Mouse (Mus musculus): Measurements from ENCODE around the gene Nedd9. TPM values are rescaled to one million over a fixed set of nuclear protein-coding genes. Genes with fewer than 3 reads are reported as not detected.
"Not testable (repeated sequence)": the region's sequence is repeated elsewhere in the genome, so short reads cannot be mapped to it uniquely, and the experiment has no call there.

Nedd9 gene
- total RNA-seq, 1 experiment: 4.4 TPM

GRCm38 (mm10) chr13:41367176-41367611 lies 120.0 kb downstream of the Nedd9 start:
- no peak overlapping the region for H3K27ac ChIP-seq (ENCODE audit: insufficient read depth, low read depth, low read length, poor library complexity, severe bottlenecking)
- DNase-seq (ENCODE audit: low read depth, low spot score): no peak
- H3K9ac ChIP-seq (ENCODE audit: insufficient read depth, low read depth, low read length, poor library complexity, severe bottlenecking): no peak overlapping the region
- TF ChIP-seq ZNF384 (IDR thresholded peaks at IDR 0.05; ENCODE audit: low read depth, low read length) (no peak), CHD2 (IDR thresholded peaks at IDR 0.05; ENCODE audit: low read depth, low read length) (no peak), MAFK (IDR thresholded peaks at IDR 0.05; ENCODE audit: insufficient read depth, low read depth, low read length) (no peak), HCFC1 (IDR thresholded peaks at IDR 0.05; ENCODE audit: borderline replicate concordance, insufficient read depth, low read length) (no peak), ZC3H11A (IDR thresholded peaks at IDR 0.05; ENCODE audit: borderline replicate concordance, low read depth, low read length) (no peak)
- in situ Hi-C loops (cut with MboI; ENCODE audit: low sequenced_read_pairs in 2 of 2, unreplicated experiment in 2 of 2): no loop called here
- no peaks in the 10 kb centered on the region for H3K9me3 ChIP-seq (ENCODE audit: control insufficient read depth, insufficient read depth, low read depth, low read length)
- H3K36me3 ChIP-seq (ENCODE audit: control insufficient read depth, insufficient read depth, low read length, poor library complexity, severe bottlenecking): no peaks in the 10 kb centered on the region
- H3K4me1 ChIP-seq (ENCODE audit: control insufficient read depth in 2 of 2, insufficient read depth in 2 of 2, low read length in 2 of 2, poor library complexity in 1 of 2): no peaks in the 10 kb centered on the region
- H3K4me3 ChIP-seq (ENCODE audit: insufficient read depth in 1 of 2, low read depth in 1 of 2, low read length in 2 of 2, poor library complexity in 1 of 2, severe bottlenecking in 1 of 2): no peak overlapping the region

GRCm38 (mm10) chr13:41366609-41367008 lies 120.6 kb downstream of the Nedd9 start:
- H3K4me1 ChIP-seq (ENCODE audit: control insufficient read depth in 2 of 2, insufficient read depth in 2 of 2, low read length in 2 of 2, poor library complexity in 1 of 2); H3K36me3 ChIP-seq (ENCODE audit: control insufficient read depth, insufficient read depth, low read length, poor library complexity, severe bottlenecking); H3K27ac ChIP-seq (ENCODE audit: insufficient read depth, low read depth, low read length, poor library complexity, severe bottlenecking); H3K4me3 ChIP-seq (ENCODE audit: insufficient read depth in 1 of 2, low read depth in 1 of 2, low read length in 2 of 2, poor library complexity in 1 of 2, severe bottlenecking in 1 of 2); DNase-seq (ENCODE audit: low read depth, low spot score); H3K9me3 ChIP-seq (ENCODE audit: control insufficient read depth, insufficient read depth, low read depth, low read length); in situ Hi-C loops (cut with MboI; ENCODE audit: low sequenced_read_pairs in 2 of 2, unreplicated experiment in 2 of 2); H3K9ac ChIP-seq (ENCODE audit: insufficient read depth, low read depth, low read length, poor library complexity, severe bottlenecking): not testable (repeated sequence)

- peaks cover 0 to 2% of the 10 kb centered on the region in 2 experiments; a peak in 1 of 4 replicates for H3K4me1 ChIP-seq (ENCODE audit: control insufficient read depth in 2 of 2, insufficient read depth in 2 of 2, low read length in 2 of 2, poor library complexity in 1 of 2)
- no peaks in the 10 kb centered on the region for H3K9me3 ChIP-seq (ENCODE audit: control insufficient read depth, insufficient read depth, low read depth, low read length)
- no peak overlapping the region for H3K9ac ChIP-seq (ENCODE audit: insufficient read depth, low read depth, low read length, poor library complexity, severe bottlenecking)
- H3K36me3 ChIP-seq (ENCODE audit: control insufficient read depth, insufficient read depth, low read length, poor library complexity, severe bottlenecking): no peaks in the 10 kb centered on the region
- H3K4me3 ChIP-seq (ENCODE audit: insufficient read depth in 1 of 2, low read depth in 1 of 2, low read length in 2 of 2, poor library complexity in 1 of 2, severe bottlenecking in 1 of 2): no peak overlapping the region
- H3K27ac ChIP-seq (ENCODE audit: insufficient read depth, low read depth, low read length, poor library complexity, severe bottlenecking): no peak overlapping the region
- in situ Hi-C loops (cut with MboI; ENCODE audit: low sequenced_read_pairs in 2 of 2, unreplicated experiment in 2 of 2): no loop called here
- DNase-seq (ENCODE audit: low read depth, low spot score): no peak
- no peak for TF ChIP-seq MAFK (IDR thresholded peaks at IDR 0.05; ENCODE audit: insufficient read depth, low read depth, low read length)
- no peak for TF ChIP-seq ZNF384 (IDR thresholded peaks at IDR 0.05; ENCODE audit: low read depth, low read length)
- no peak for TF ChIP-seq CHD2 (IDR thresholded peaks at IDR 0.05; ENCODE audit: low read depth, low read length)
- TF ChIP-seq ZC3H11A (IDR thresholded peaks at IDR 0.05; ENCODE audit: borderline replicate concordance, low read depth, low read length): no peak
- no peak for TF ChIP-seq HCFC1 (IDR thresholded peaks at IDR 0.05; ENCODE audit: borderline replicate concordance, insufficient read depth, low read length)
Observed at GRCm38 (mm10) chr13:41364273-41364672, 122.9 kb downstream of the Nedd9 start.

GRCm38 (mm10) chr13:41362909-41363308 lies 124.3 kb downstream of the Nedd9 start:
- H3K9me3 ChIP-seq (ENCODE audit: control insufficient read depth, insufficient read depth, low read depth, low read length): no peaks in the 10 kb centered on the region
- H3K9ac ChIP-seq (ENCODE audit: insufficient read depth, low read depth, low read length, poor library complexity, severe bottlenecking): no peak overlapping the region
- in situ Hi-C loops (cut with MboI; ENCODE audit: low sequenced_read_pairs in 2 of 2, unreplicated experiment in 2 of 2): no loop called here
- peaks cover 0 to 2% of the 10 kb centered on the region in 2 experiments; a peak in 1 of 4 replicates for H3K4me1 ChIP-seq (ENCODE audit: control insufficient read depth in 2 of 2, insufficient read depth in 2 of 2, low read length in 2 of 2, poor library complexity in 1 of 2)
- no peak for TF ChIP-seq MAFK (IDR thresholded peaks at IDR 0.05; ENCODE audit: insufficient read depth, low read depth, low read length)
- TF ChIP-seq ZNF384 (IDR thresholded peaks at IDR 0.05; ENCODE audit: low read depth, low read length): no peak
- TF ChIP-seq CHD2 (IDR thresholded peaks at IDR 0.05; ENCODE audit: low read depth, low read length): no peak
- no peak overlapping the region for H3K27ac ChIP-seq (ENCODE audit: insufficient read depth, low read depth, low read length, poor library complexity, severe bottlenecking)
- no peak overlapping the region for H3K4me3 ChIP-seq (ENCODE audit: insufficient read depth in 1 of 2, low read depth in 1 of 2, low read length in 2 of 2, poor library complexity in 1 of 2, severe bottlenecking in 1 of 2)
- H3K36me3 ChIP-seq (ENCODE audit: control insufficient read depth, insufficient read depth, low read length, poor library complexity, severe bottlenecking): no peaks in the 10 kb centered on the region
- DNase-seq (ENCODE audit: low read depth, low spot score): no peak

- in situ Hi-C loops (cut with MboI; ENCODE audit: low sequenced_read_pairs in 2 of 2, unreplicated experiment in 2 of 2): no loop called here
- H3K9me3 ChIP-seq (ENCODE audit: control insufficient read depth, insufficient read depth, low read depth, low read length): no peaks in the 10 kb centered on the region
- TF ChIP-seq HCFC1 (IDR thresholded peaks at IDR 0.05; ENCODE audit: borderline replicate concordance, insufficient read depth, low read length) (no peak), ZNF384 (IDR thresholded peaks at IDR 0.05; ENCODE audit: low read depth, low read length) (no peak), CHD2 (IDR thresholded peaks at IDR 0.05; ENCODE audit: low read depth, low read length) (no peak), MAFK (IDR thresholded peaks at IDR 0.05; ENCODE audit: insufficient read depth, low read depth, low read length) (no peak), ZC3H11A (IDR thresholded peaks at IDR 0.05; ENCODE audit: borderline replicate concordance, low read depth, low read length) (no peak)
- H3K4me1 ChIP-seq (ENCODE audit: control insufficient read depth in 2 of 2, insufficient read depth in 2 of 2, low read length in 2 of 2, poor library complexity in 1 of 2): peaks cover 0 to 2% of the 10 kb centered on the region in 2 experiments; a peak in 1 of 4 replicates
- no peaks in the 10 kb centered on the region for H3K36me3 ChIP-seq (ENCODE audit: control insufficient read depth, insufficient read depth, low read length, poor library complexity, severe bottlenecking)
- no peak for DNase-seq (ENCODE audit: low read depth, low spot score)
- H3K4me3 ChIP-seq (ENCODE audit: insufficient read depth in 1 of 2, low read depth in 1 of 2, low read length in 2 of 2, poor library complexity in 1 of 2, severe bottlenecking in 1 of 2): no peak overlapping the region
- no peak overlapping the region for H3K9ac ChIP-seq (ENCODE audit: insufficient read depth, low read depth, low read length, poor library complexity, severe bottlenecking)
- no peak overlapping the region for H3K27ac ChIP-seq (ENCODE audit: insufficient read depth, low read depth, low read length, poor library complexity, severe bottlenecking)
Observed at GRCm38 (mm10) chr13:41360272-41360815, 126.8 kb downstream of the Nedd9 start.

Data from ES-E14 (cell line).